Mouse (Mus musculus): Measurements from ENCODE around the gene Apoc1. TPM values are rescaled to one million over a fixed set of nuclear protein-coding genes. Genes with fewer than 3 reads are reported as not detected.
"Not testable (repeated sequence)": the region's sequence is repeated elsewhere in the genome, so short reads cannot be mapped to it uniquely, and the experiment has no call there.

Gene Apoc1
- total and polyA plus RNA-seq, 2 experiments from 2014 or later = 5.1 to 9.0 TPM

DNA sequence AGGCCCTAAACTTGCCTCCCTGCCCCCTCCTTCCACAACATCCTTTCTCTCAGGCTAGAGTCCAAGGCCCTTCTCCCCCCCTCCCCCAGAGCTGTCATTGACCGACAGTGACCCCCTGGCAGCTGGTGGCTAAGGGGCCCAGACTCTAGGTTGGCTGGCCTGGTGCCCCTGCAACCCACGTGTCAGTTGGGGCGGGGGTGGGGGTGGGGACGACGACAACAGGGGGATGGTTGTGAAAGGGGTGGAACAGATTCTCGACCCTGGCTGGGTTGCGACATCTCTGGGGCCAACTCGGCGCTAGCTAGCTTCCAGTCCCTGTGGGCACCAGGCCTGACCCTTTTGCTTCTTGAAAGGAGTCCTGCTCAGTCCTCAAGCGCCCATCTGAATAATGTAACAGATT lies 961 bp upstream of the Apoc1 start:
- H3K9ac ChIP-seq (replicated peaks; ENCODE audit: low read length, poor library complexity, severe bottlenecking) = no peak overlapping the region
- H3K27ac ChIP-seq (ENCODE audit: low read depth, low read length) = peak overlapping the region; percentile 44
- no peaks in the 10 kb centered on the region for H3K4me1 ChIP-seq (ENCODE audit: insufficient read depth, low read length)
- TF ChIP-seq CTCF (IDR thresholded peaks at IDR 0.05) = no peak
- ATAC-seq (ENCODE audit: low FRiP score) (peak; percentile 79), DNase-seq (ENCODE audit: low spot score) (peak; percentile 83)
- no peaks in the 10 kb centered on the region for H3K36me3 ChIP-seq (ENCODE audit: insufficient read depth, low read length)
- H3K4me2 ChIP-seq (ENCODE audit: low read depth, low read length, poor library complexity, severe bottlenecking) = no peak overlapping the region
- no peak overlapping the region for H3K4me3 ChIP-seq (ENCODE audit: low read depth, low read length)
- WGBS = 36% methylated on average over 9 of the region's 10 CpGs
- no peaks in the 10 kb centered on the region for H3K27me3 ChIP-seq (ENCODE audit: insufficient read depth, low read length)
- no peaks in the 10 kb centered on the region for H3K9me3 ChIP-seq (ENCODE audit: low read length)

DNA sequence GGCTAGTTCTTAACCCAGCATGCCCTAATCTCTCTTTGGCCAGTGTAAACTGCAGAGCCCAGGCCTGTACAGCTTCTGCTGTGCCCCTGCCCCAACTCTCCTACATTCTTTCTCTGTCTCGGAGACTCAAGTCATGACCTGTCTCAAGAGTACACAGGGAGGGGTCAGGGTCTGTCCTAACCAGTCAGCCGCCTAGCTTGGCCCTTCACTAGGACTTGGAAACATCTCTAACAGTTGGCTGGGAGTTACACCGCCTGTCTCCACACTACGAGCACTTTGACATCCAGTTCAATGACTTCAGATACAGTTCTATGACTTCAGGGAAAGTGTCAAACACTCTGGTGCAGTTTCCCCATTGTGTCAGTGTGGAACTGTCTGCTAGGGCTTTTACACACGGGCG lies 1.0 kb downstream of the Apoc1 start:
- no peak for ATAC-seq (ENCODE audit: low FRiP score)
- no peaks in the 10 kb centered on the region for H3K27me3 ChIP-seq (ENCODE audit: insufficient read depth, low read length)
- no peak overlapping the region for H3K9ac ChIP-seq (replicated peaks; ENCODE audit: low read length, poor library complexity, severe bottlenecking)
- H3K4me3 ChIP-seq (ENCODE audit: low read depth, low read length) = no peak overlapping the region
- H3K9me3 ChIP-seq (ENCODE audit: low read length) = no peaks in the 10 kb centered on the region
- H3K4me1 ChIP-seq (ENCODE audit: insufficient read depth, low read length) = no peaks in the 10 kb centered on the region
- H3K4me2 ChIP-seq (ENCODE audit: low read depth, low read length, poor library complexity, severe bottlenecking) = no peak overlapping the region
- H3K36me3 ChIP-seq (ENCODE audit: insufficient read depth, low read length) = no peaks in the 10 kb centered on the region
- no peak for DNase-seq (ENCODE audit: low spot score)
- 83% methylated on average over 6 of the region's 6 CpGs for WGBS
- no peak for TF ChIP-seq CTCF (IDR thresholded peaks at IDR 0.05)
- no peak overlapping the region for H3K27ac ChIP-seq (ENCODE audit: low read depth, low read length)

DNA sequence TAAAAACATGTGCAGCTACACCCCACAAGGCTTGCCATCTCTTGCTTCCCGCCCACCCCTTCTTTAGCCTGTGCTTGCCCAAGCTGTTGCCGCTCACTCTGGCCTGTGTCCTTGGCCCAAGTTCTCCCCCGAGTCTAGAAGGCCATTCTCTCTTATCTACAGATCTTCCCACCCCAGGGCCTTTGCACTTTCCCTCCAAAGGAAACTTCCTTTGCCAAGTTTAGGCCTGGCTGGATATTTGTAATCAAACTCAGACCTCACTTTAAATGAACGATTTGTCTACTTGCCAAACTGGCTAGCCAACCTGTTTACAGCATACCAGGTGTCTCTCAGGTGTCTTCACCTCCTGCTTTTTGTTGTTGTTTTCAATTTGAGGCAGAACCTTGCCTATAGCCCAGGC lies 1.6 kb downstream of the Apoc1 start:
- no peak overlapping the region for H3K27ac ChIP-seq (ENCODE audit: low read depth, low read length)
- H3K9me3 ChIP-seq (ENCODE audit: low read length) = no peaks in the 10 kb centered on the region
- H3K27me3 ChIP-seq (ENCODE audit: insufficient read depth, low read length) = no peaks in the 10 kb centered on the region
- ATAC-seq (ENCODE audit: low FRiP score) (no peak), DNase-seq (ENCODE audit: low spot score) (no peak)
- H3K4me1 ChIP-seq (ENCODE audit: insufficient read depth, low read length) = no peaks in the 10 kb centered on the region
- no peak overlapping the region for H3K4me2 ChIP-seq (ENCODE audit: low read depth, low read length, poor library complexity, severe bottlenecking)
- no peak overlapping the region for H3K4me3 ChIP-seq (ENCODE audit: low read depth, low read length)
- no peaks in the 10 kb centered on the region for H3K36me3 ChIP-seq (ENCODE audit: insufficient read depth, low read length)
- TF ChIP-seq CTCF (IDR thresholded peaks at IDR 0.05) = no peak
- H3K9ac ChIP-seq (replicated peaks; ENCODE audit: low read length, poor library complexity, severe bottlenecking) = no peak overlapping the region
- 94% methylated on average over 4 of the region's 4 CpGs for WGBS

DNA sequence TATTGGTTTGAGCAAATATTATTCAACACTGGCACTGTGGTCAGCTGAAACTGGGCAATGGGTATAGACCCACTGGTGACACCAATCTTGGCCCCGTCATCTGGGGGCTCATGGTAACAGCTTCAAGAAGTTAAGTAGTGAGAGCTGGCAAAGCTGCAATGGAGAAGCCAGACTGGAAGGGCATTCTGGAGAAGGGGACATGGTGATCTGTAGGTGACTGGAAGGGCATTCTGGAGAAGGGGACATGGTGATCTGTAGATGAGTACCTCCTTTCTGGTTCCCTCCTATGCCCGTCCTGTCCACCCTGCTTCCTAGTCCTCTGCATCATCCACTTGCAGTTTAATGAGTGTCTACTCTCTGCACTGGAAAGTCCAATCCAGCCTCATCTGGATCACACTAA lies 3.8 kb downstream of the Apoc1 start:
- ATAC-seq (ENCODE audit: low FRiP score) = no peak
- H3K9ac ChIP-seq (replicated peaks; ENCODE audit: low read length, poor library complexity, severe bottlenecking) = no peak overlapping the region
- H3K9me3 ChIP-seq (ENCODE audit: low read length) = no peaks in the 10 kb centered on the region
- H3K4me3 ChIP-seq (ENCODE audit: low read depth, low read length) = no peak overlapping the region
- H3K27me3 ChIP-seq (ENCODE audit: insufficient read depth, low read length) = no peaks in the 10 kb centered on the region
- no peak overlapping the region for H3K27ac ChIP-seq (ENCODE audit: low read depth, low read length)
- no peaks in the 10 kb centered on the region for H3K36me3 ChIP-seq (ENCODE audit: insufficient read depth, low read length)
- no peak overlapping the region for H3K4me2 ChIP-seq (ENCODE audit: low read depth, low read length, poor library complexity, severe bottlenecking)
- H3K4me1 ChIP-seq (ENCODE audit: insufficient read depth, low read length) = no peaks in the 10 kb centered on the region
- no peak for DNase-seq (ENCODE audit: low spot score)
- WGBS = 97% methylated on average over 2 of the region's 2 CpGs
- no peak for TF ChIP-seq CTCF (IDR thresholded peaks at IDR 0.05)

DNA sequence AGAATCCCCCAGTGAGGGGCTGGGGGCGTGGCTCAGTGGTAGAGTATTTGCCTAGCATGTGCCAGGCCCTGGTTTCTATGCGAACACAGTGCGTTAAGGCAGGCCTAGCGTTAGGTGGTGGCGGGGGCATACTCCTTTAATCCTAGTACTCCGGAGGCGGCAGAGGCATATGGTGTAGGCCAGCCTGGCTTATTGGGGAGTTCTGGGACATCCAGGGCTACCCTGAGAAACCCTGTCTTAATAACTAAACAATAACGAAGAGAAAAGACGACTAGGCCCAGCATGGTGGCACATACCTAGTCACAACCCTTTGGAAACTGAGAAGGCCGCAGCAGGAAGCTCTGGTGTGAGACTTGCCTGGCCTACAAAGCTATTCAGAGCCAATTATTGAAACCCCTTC lies 4.4 kb downstream of the Apoc1 start:
- no peaks in the 10 kb centered on the region for H3K36me3 ChIP-seq (ENCODE audit: insufficient read depth, low read length)
- no peaks in the 10 kb centered on the region for H3K27me3 ChIP-seq (ENCODE audit: insufficient read depth, low read length)
- no peak overlapping the region for H3K4me2 ChIP-seq (ENCODE audit: low read depth, low read length, poor library complexity, severe bottlenecking)
- no peak for DNase-seq (ENCODE audit: low spot score)
- no peaks in the 10 kb centered on the region for H3K4me1 ChIP-seq (ENCODE audit: insufficient read depth, low read length)
- H3K27ac ChIP-seq (ENCODE audit: low read depth, low read length) = no peak overlapping the region
- no peaks in the 10 kb centered on the region for H3K9me3 ChIP-seq (ENCODE audit: low read length)
- WGBS = 87% methylated on average over 10 of the region's 10 CpGs
- H3K4me3 ChIP-seq (ENCODE audit: low read depth, low read length) = no peak overlapping the region
- ATAC-seq (ENCODE audit: low FRiP score) = no peak
- TF ChIP-seq CTCF (IDR thresholded peaks at IDR 0.05) = no peak
- no peak overlapping the region for H3K9ac ChIP-seq (replicated peaks; ENCODE audit: low read length, poor library complexity, severe bottlenecking)

DNA sequence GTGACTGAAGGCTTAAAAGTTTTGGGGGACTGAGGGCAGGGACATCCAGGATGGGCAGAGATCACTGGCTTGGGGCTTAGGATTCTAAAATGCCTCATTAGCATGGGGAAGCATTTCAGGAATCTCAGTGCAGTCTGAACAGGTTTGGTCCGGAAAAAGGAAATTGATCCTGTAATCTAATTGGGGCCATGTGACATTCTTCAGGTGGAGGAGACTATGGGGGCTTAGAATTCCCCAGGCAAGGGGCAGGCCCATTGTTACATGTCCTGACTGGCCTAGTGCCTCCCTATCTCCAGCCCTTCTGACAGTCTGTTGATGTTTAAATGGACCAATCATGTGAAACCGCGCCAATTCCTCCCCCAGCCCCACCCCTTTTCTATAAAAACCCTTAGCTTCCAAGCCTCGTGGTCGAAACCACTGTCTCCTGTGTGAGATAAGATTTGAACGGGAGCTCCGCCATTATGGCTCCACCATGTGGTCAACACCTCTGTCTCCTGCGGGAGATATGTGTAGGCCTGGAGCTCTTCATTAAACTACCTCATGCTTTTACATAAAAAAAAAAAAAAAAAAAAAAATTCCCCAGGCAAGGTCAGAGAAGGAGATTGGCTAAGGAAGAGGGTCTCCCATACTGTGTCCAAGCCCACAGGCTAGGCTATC lies 5.4 kb downstream of the Apoc1 start:
- not testable (repeated sequence) for H3K27me3 ChIP-seq (ENCODE audit: insufficient read depth, low read length); H3K36me3 ChIP-seq (ENCODE audit: insufficient read depth, low read length); H3K9ac ChIP-seq (replicated peaks; ENCODE audit: low read length, poor library complexity, severe bottlenecking); H3K4me3 ChIP-seq (ENCODE audit: low read depth, low read length); ATAC-seq (ENCODE audit: low FRiP score); H3K27ac ChIP-seq (ENCODE audit: low read depth, low read length); H3K4me1 ChIP-seq (ENCODE audit: insufficient read depth, low read length); DNase-seq (ENCODE audit: low spot score); H3K4me2 ChIP-seq (ENCODE audit: low read depth, low read length, poor library complexity, severe bottlenecking); H3K9me3 ChIP-seq (ENCODE audit: low read length)
- WGBS = 71% methylated on average over 8 of the region's 8 CpGs

Data from midbrain, postnatal 0 days (tissue).